Mouse (Mus musculus) neural tube, embryonic 14.5 days (tissue): ENCODE data around the gene Ppt2. TPM values are rescaled to one million over a fixed set of nuclear protein-coding genes. Genes with fewer than 3 reads are reported as not detected.

Experiments used
- ATAC-seq: fragments of 200-750 bp; cut with Nextera tagmentation; 2 replicates; pipeline ENCODE4 v1.8.0; 2017; ENCODE audit warnings: low read depth, mild to moderate bottlenecking, moderate TSS enrichment, moderate library complexity
- H3K27ac ChIP-seq: fragments of 300-500 bp; sonication (generic); 2 replicates; pipeline ENCODE4 v1.5.1; 2014; ENCODE audit warnings: low read depth, mild to moderate bottlenecking, control low read depth, low read length, moderate library complexity, mixed read lengths
- H3K27me3 ChIP-seq: fragments of 300-500 bp; sonication (generic); 2 replicates; pipeline ENCODE4 v1.6.1; 2014; ENCODE audit warnings: low read length; ENCODE audit not compliant: control insufficient read depth, insufficient read depth
- H3K36me3 ChIP-seq: fragments of 300-500 bp; sonication (generic); 2 replicates; pipeline ENCODE4 v1.6.1; 2014; ENCODE audit warnings: low read length, mixed read lengths; ENCODE audit not compliant: control insufficient read depth, insufficient read depth
- H3K4me1 ChIP-seq: fragments of 300-500 bp; sonication (generic); 2 replicates; pipeline ENCODE4 v1.6.1; 2014; ENCODE audit warnings: low read length; ENCODE audit not compliant: control insufficient read depth, insufficient read depth
- H3K4me2 ChIP-seq: fragments of 300-500 bp; sonication (generic); 2 replicates; pipeline ENCODE4 v1.6.1; 2014; ENCODE audit warnings: mild to moderate bottlenecking, low read depth, low read length, control low read depth
- H3K4me3 ChIP-seq: fragments of 300-500 bp; sonication (generic); 2 replicates; pipeline ENCODE4 v1.5.1; 2014; ENCODE audit warnings: low read depth, low read length, control low read depth, mixed read lengths
- H3K9ac ChIP-seq: fragments of 300-500 bp; sonication (generic); replicated peaks from 2 replicates; pipeline ENCODE4 v1.6.1; 2014; ENCODE audit warnings: low read depth, mild to moderate bottlenecking, control low read depth, low read length, mixed read lengths
- H3K9me3 ChIP-seq: fragments of 300-500 bp; sonication (generic); 2 replicates; pipeline ENCODE4 v1.6.1; 2016; ENCODE audit warnings: low read length; ENCODE audit not compliant: control insufficient read depth
- WGBS: fragments of 180-500 bp; shearing (Covaris S2); extraction: QIAGEN DNeasy Blood & Tissue Kit; methylation state at CpG from one replicate; pipeline ENCODE4 v1.1.7; 2014; 5-methylcytosine and 5-hydroxymethylcytosine counted together
- polyA plus RNA-seq: library from polyadenylated mRNA; unstranded; fragments of >200 nt; fragmentation: Nextera tagmentation; extraction: Ambion mirVana; gene quantifications from 2 replicates; pipeline ENCODE4 v1.2.1, GENCODE M21; 2014

The Ppt2 gene
- polyA plus RNA-seq, 1 experiment from 2014 or later, result 25.4 TPM

GRCm38 (mm10) chr17:34670235-34670634 lies 41.9 kb upstream of the Ppt2 start, which contains the start of gene Tnxb:
TSS of gene Tnxb (plus strand) at chr17:34670535.
- Histone ChIP-seq H3K4me3 (peak within 1 kb of the TSS; percentile 26), H3K9me3 (no peaks in the 10 kb centered on the region), H3K36me3 (no peaks in the 10 kb centered on the region), H3K27me3 (peaks cover 31% of the 10 kb centered on the region), H3K9ac (peak within 1 kb of the TSS; percentile 41), H3K4me1 (peaks cover 8% of the 10 kb centered on the region; the same call in 1 of the 2 replicates), H3K4me2 (peak within 1 kb of the TSS; percentile 54), H3K27ac (no peak within 1 kb of the TSS)
- WGBS, result 72% methylated on average over 7 of the region's 7 CpGs
- ATAC-seq, result no peak

- no peak overlapping the region for H3K4me3 ChIP-seq
- no peaks in the 10 kb centered on the region for H3K36me3 ChIP-seq
- no peak overlapping the region for H3K27ac ChIP-seq
- WGBS, result 83% methylated on average over 7 of the region's 7 CpGs
- no peak overlapping the region for H3K9ac ChIP-seq
- no peak for ATAC-seq
- H3K9me3 ChIP-seq, result no peaks in the 10 kb centered on the region
- H3K4me2 ChIP-seq, result no peak overlapping the region
- H3K27me3 ChIP-seq, result peaks cover 7% of the 10 kb centered on the region; the same call in 1 of the 2 replicates
- H3K4me1 ChIP-seq, result no peaks in the 10 kb centered on the region
Observed at GRCm38 (mm10) chr17:34664472-34664871, 36.2 kb upstream of the Ppt2 start.

- 57% methylated on average over 1 of the region's 1 CpGs for WGBS
- ATAC-seq, result no peak
- H3K27ac ChIP-seq, result no peak overlapping the region
Observed at GRCm38 (mm10) chr17:34663558-34663957, 35.2 kb upstream of the Ppt2 start.

GRCm38 (mm10) chr17:34662978-34663377 lies 34.7 kb upstream of the Ppt2 start:
- ATAC-seq, result no peak
- Histone ChIP-seq H3K9me3 (no peaks in the 10 kb centered on the region), H3K9ac (no peak overlapping the region), H3K27ac (no peak overlapping the region), H3K4me2 (no peak overlapping the region), H3K4me3 (no peak overlapping the region), H3K27me3 (peaks cover 7% of the 10 kb centered on the region; the same call in 1 of the 2 replicates), H3K36me3 (no peaks in the 10 kb centered on the region), H3K4me1 (no peaks in the 10 kb centered on the region)
- 85% methylated on average over 8 of the region's 8 CpGs for WGBS

More at GRCm38 (mm10) chr17:34663558-34663957, 35.2 kb upstream of the Ppt2 start:
- no peak overlapping the region for H3K9ac ChIP-seq
- H3K4me3 ChIP-seq, result no peak overlapping the region
- no peaks in the 10 kb centered on the region for H3K4me1 ChIP-seq
- H3K4me2 ChIP-seq, result no peak overlapping the region
- H3K27me3 ChIP-seq, result peaks cover 7% of the 10 kb centered on the region; the same call in 1 of the 2 replicates
- H3K36me3 ChIP-seq, result no peaks in the 10 kb centered on the region
- H3K9me3 ChIP-seq, result no peaks in the 10 kb centered on the region

- H3K4me1 ChIP-seq, result no peaks in the 10 kb centered on the region
- no peak for ATAC-seq
- H3K9me3 ChIP-seq, result no peaks in the 10 kb centered on the region
- H3K27me3 ChIP-seq, result peaks cover 7% of the 10 kb centered on the region; the same call in 1 of the 2 replicates
- H3K36me3 ChIP-seq, result no peaks in the 10 kb centered on the region
- no peak overlapping the region for H3K4me2 ChIP-seq
- 97% methylated on average over 1 of the region's 1 CpGs for WGBS
- H3K9ac ChIP-seq, result no peak overlapping the region
- no peak overlapping the region for H3K4me3 ChIP-seq
- no peak overlapping the region for H3K27ac ChIP-seq
Observed at GRCm38 (mm10) chr17:34662468-34662867, 34.2 kb upstream of the Ppt2 start.

- no peak overlapping the region for H3K27ac ChIP-seq
- no peak overlapping the region for H3K4me3 ChIP-seq
- no peak for ATAC-seq
- 0 out of 2 replicates have a peak overlapping the region, but pooled peaks have one; percentile 14 for H3K4me2 ChIP-seq
- no peaks in the 10 kb centered on the region for H3K4me1 ChIP-seq
- 11% methylated on average over 19 of the region's 19 CpGs for WGBS
- H3K27me3 ChIP-seq, result peaks cover 7% of the 10 kb centered on the region; the same call in 1 of the 2 replicates
- H3K9ac ChIP-seq, result no peak overlapping the region
- H3K9me3 ChIP-seq, result no peaks in the 10 kb centered on the region
- no peaks in the 10 kb centered on the region for H3K36me3 ChIP-seq
Observed at GRCm38 (mm10) chr17:34661121-34661591, 32.8 kb upstream of the Ppt2 start.

- Histone ChIP-seq H3K9me3 (no peaks in the 10 kb centered on the region), H3K27ac (no peak overlapping the region), H3K36me3 (no peaks in the 10 kb centered on the region), H3K9ac (no peak overlapping the region), H3K4me1 (no peaks in the 10 kb centered on the region), H3K4me2 (no peak overlapping the region), H3K4me3 (no peak overlapping the region), H3K27me3 (peaks cover 7% of the 10 kb centered on the region; the same call in 1 of the 2 replicates)
- 53% methylated on average over 9 of the region's 11 CpGs for WGBS
- ATAC-seq, result no peak
Observed at GRCm38 (mm10) chr17:34660259-34660820, 32.0 kb upstream of the Ppt2 start.

GRCm38 (mm10) chr17:34659897-34660214 lies 31.5 kb upstream of the Ppt2 start:
- no peak overlapping the region for H3K4me3 ChIP-seq
- no peak overlapping the region for H3K9ac ChIP-seq
- no peaks in the 10 kb centered on the region for H3K36me3 ChIP-seq
- H3K4me1 ChIP-seq, result no peaks in the 10 kb centered on the region
- peaks cover 7% of the 10 kb centered on the region; the same call in 1 of the 2 replicates for H3K27me3 ChIP-seq
- ATAC-seq, result no peak
- no peak overlapping the region for H3K27ac ChIP-seq
- 74% methylated on average over 3 of the region's 3 CpGs for WGBS
- no peak overlapping the region for H3K4me2 ChIP-seq
- H3K9me3 ChIP-seq, result no peaks in the 10 kb centered on the region

GRCm38 (mm10) chr17:34659181-34659896 lies 31.0 kb upstream of the Ppt2 start:
- H3K27me3 ChIP-seq, result peaks cover 7% of the 10 kb centered on the region; the same call in 1 of the 2 replicates
- no peak for ATAC-seq
- peaks cover 4% of the 10 kb centered on the region; the same call in 1 of the 2 replicates for H3K36me3 ChIP-seq
- H3K27ac ChIP-seq, result no peak overlapping the region
- no peak overlapping the region for H3K4me2 ChIP-seq
- WGBS, result 67% methylated on average over 12 of the region's 12 CpGs
- no peaks in the 10 kb centered on the region for H3K4me1 ChIP-seq
- no peak overlapping the region for H3K4me3 ChIP-seq
- H3K9ac ChIP-seq, result no peak overlapping the region
- no peaks in the 10 kb centered on the region for H3K9me3 ChIP-seq
